10 mouse cellular contexts compared by ENCODE assay signal in the genomic region with DNA sequence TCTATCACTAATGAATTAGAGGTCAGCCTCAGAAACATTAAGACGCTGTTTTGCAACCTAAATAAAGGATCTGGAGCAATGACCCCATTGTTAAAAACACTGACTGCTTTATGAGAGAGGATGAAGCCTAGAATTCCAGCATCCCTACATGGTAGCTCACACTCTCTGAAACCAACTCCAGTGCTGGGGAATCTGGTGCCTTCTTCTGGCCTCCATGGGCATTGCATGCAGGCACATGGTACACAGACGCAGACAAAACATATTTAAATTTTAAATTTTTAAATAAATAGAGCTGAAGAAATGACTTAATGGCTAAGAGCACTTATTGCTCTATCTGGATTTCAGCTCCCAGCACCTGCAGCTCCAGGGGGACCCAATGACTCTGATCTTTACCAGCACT. TPM values are rescaled to one million over a fixed set of nuclear protein-coding genes. Genes with fewer than 3 reads are reported as not detected.
DNase-seq lines count a peak whose midpoint lies in the region; ATAC-seq and TF ChIP-seq lines count a peak whose summit lies in the region.
"Had no signal": no experiment of that assay in that cellular context is flagged by ENCODE, and none has a peak within 500 bp of the region (broad histone marks: within the 10 kb centered on the region; RNA-seq: fewer than 3 reads in every experiment).

No protein-coding gene starts in this region.

- TF ChIP-seq POLR2A in kidney, adult 2 months (IDR thresholded peaks at IDR 0.05; ENCODE audit: low read depth, low read length): no peak

- H3K27ac ChIP-seq in kidney, adult 2 months (ENCODE audit: insufficient read depth, low read depth, low read length): no peak overlapping the region

- 0 out of 2 replicates have a peak, but pooled peaks cover 5% of the 10 kb centered on the region for H3K4me1 ChIP-seq in kidney, adult 2 months (ENCODE audit: control insufficient read depth, insufficient read depth, low read length)

- H3K4me3 ChIP-seq in kidney, adult 2 months (ENCODE audit: insufficient read depth, low read depth, low read length): no peak overlapping the region

- DNase-seq in CD4-positive, CD25-positive, alpha-beta regulatory T cell, adult 2 months (ENCODE audit: low read depth, low spot score): peak; percentile 39
- peak; percentile 30 for DNase-seq in kidney, adult 2 months
- DNase-seq in kidney, adult 18-20 months: no peak
- peak; percentile 16 for DNase-seq in urinary bladder, postnatal 14 days (ENCODE audit: low spot score)
- DNase-seq in urinary bladder, postnatal 36 days (ENCODE audit: low spot score in 2 of 2): no peak
- no peak for DNase-seq in layer of hippocampus, adult 9-11 months
- DNase-seq: adrenal gland, postnatal 25 days; kidney, adult 11 months had no signal

- 82% methylated on average over 2 of the region's 2 CpGs for WGBS in kidney, adult 2 months

- ATAC-seq in CD4-positive, CD25-positive, alpha-beta regulatory T cell, adult 4 months: no peak
- no peak for ATAC-seq in megakaryocyte, adult 5-6 weeks (ENCODE audit: poor library complexity, severe bottlenecking)

- TF ChIP-seq CTCF in kidney, adult 2 months (conservative IDR thresholded peaks at IDR 0.05; ENCODE audit: insufficient read depth, insufficient read length, low read depth, low read length): peak; percentile 51

- no peaks in the 10 kb centered on the region for H3K27me3 ChIP-seq in kidney, adult 2 months (replicated peaks; ENCODE audit: control insufficient read depth, insufficient read depth, low read length)

- H3K36me3 ChIP-seq in kidney, adult 2 months (ENCODE audit: control insufficient read depth, insufficient read depth, low read length): peaks cover 5% of the 10 kb centered on the region; the same call in 1 of the 2 replicates

RNA-seq across cellular contexts. Expression of a gene that starts 1.4 kb away (rescaled TPM):
- 10 to 100 TPM; 34.5 to 39.6 TPM for polyA plus RNA-seq in CD4-positive, CD25-positive, alpha-beta regulatory T cell, adult 4 months (2017; shearing (Covaris generic))
- polyA plus RNA-seq in kidney, adult 2 months (2012; rRNA removed): 19.2 and 23.3 TPM in 2 replicates
- total RNA-seq in megakaryocyte, adult 5-6 weeks (2015): 61.3 and 62.2 TPM in 2 replicates
- total RNA-seq in megakaryocyte, adult 5-6 weeks (2017): 90.4 and 91.8 TPM in 2 replicates

RNA-seq across cellular contexts. Expression of a gene that starts 44.9 kb away (rescaled TPM):
- polyA plus RNA-seq in CD4-positive, CD25-positive, alpha-beta regulatory T cell, adult 4 months (2017; shearing (Covaris generic)): 1 to 10 TPM; 6.0 to 8.4 TPM
- polyA plus RNA-seq in kidney, adult 2 months (2012; rRNA removed): 11.9 and 16.8 TPM in 2 replicates
- 27.7 and 30.0 TPM in 2 replicates for total RNA-seq in megakaryocyte, adult 5-6 weeks (2015)
- total RNA-seq in megakaryocyte, adult 5-6 weeks (2017): 18.4 and 18.8 TPM in 2 replicates

Comparison
In these comparisons a context has a peak if more than half of its experiments do, and no peak if none do; other contexts are left out.
1. DNase-seq: peak in CD4-positive, CD25-positive, alpha-beta regulatory T cell, adult 2 months (single experiment), kidney, adult 2 months (single experiment) and urinary bladder, postnatal 14 days (single experiment); none in kidney, adult 18-20 months (single experiment), urinary bladder, postnatal 36 days (0 of 2) and layer of hippocampus, adult 9-11 months (single experiment).